Mouse (Mus musculus) retina, adult 2 months (tissue): ENCODE results near the gene Tyrp1.
A peak's percentile ranks its signal among the peaks of the same experiment; 100 is the strongest.

Experiments
- DNase-seq: peaks from one replicate; pipeline ENCODE4 v3.0.0-alpha.2; 2012; ENCODE audit warnings: low read depth, low spot score

The Tyrp1 gene

GRCm38 (mm10) chr4:80834050-80834449, at the start of gene Tyrp1:
Tyrp1 (plus strand) TSS chr4:80834123.
- peak; percentile 13 for DNase-seq

- DNase-seq: no peak
Measured at GRCm38 (mm10) chr4:80788339-80788738, 45.6 kb upstream of the Tyrp1 start.

GRCm38 (mm10) chr4:80819511-80819910, 14.4 kb upstream of the Tyrp1 start:
- DNase-seq: no peak

- no peak for DNase-seq
Measured at GRCm38 (mm10) chr4:80821945-80822344, 12.0 kb upstream of the Tyrp1 start.

- DNase-seq: no peak
Measured at GRCm38 (mm10) chr4:80828232-80828631, 5.7 kb upstream of the Tyrp1 start.

- no peak for DNase-seq
Measured at GRCm38 (mm10) chr4:80839317-80839716, 5.4 kb downstream of the Tyrp1 start.

GRCm38 (mm10) chr4:80841980-80842379, 8.1 kb downstream of the Tyrp1 start:
- no peak for DNase-seq

- DNase-seq: no peak
Measured at GRCm38 (mm10) chr4:80843752-80844151, 9.8 kb downstream of the Tyrp1 start.

GRCm38 (mm10) chr4:80846052-80846451, 12.1 kb downstream of the Tyrp1 start:
- no peak for DNase-seq

GRCm38 (mm10) chr4:80852590-80853425, 18.9 kb downstream of the Tyrp1 start:
- no peak for DNase-seq

GRCm38 (mm10) chr4:80855495-80855894, 21.6 kb downstream of the Tyrp1 start:
- DNase-seq: no peak

GRCm38 (mm10) chr4:80862962-80863361, 29.0 kb downstream of the Tyrp1 start:
- DNase-seq: no peak

GRCm38 (mm10) chr4:80863906-80864305, 30.0 kb downstream of the Tyrp1 start:
- DNase-seq: no peak

- DNase-seq: no peak
Measured at GRCm38 (mm10) chr4:80864511-80864922, 30.6 kb downstream of the Tyrp1 start.

GRCm38 (mm10) chr4:80866065-80866464, 32.1 kb downstream of the Tyrp1 start:
- no peak for DNase-seq

- DNase-seq: no peak
Measured at GRCm38 (mm10) chr4:80869598-80869997, 35.7 kb downstream of the Tyrp1 start.

- DNase-seq: peak; percentile 46
Measured at GRCm38 (mm10) chr4:80872847-80873644, 39.1 kb downstream of the Tyrp1 start.

GRCm38 (mm10) chr4:80874121-80874859, 40.4 kb downstream of the Tyrp1 start:
- DNase-seq: no peak

- no peak for DNase-seq
Measured at GRCm38 (mm10) chr4:80875055-80875454, 41.1 kb downstream of the Tyrp1 start.

GRCm38 (mm10) chr4:80881996-80882599, 48.2 kb downstream of the Tyrp1 start:
- no peak for DNase-seq

- no peak for DNase-seq
Measured at GRCm38 (mm10) chr4:80886631-80887030, 52.7 kb downstream of the Tyrp1 start.

- DNase-seq: no peak
Measured at GRCm38 (mm10) chr4:80891004-80891403, 57.1 kb downstream of the Tyrp1 start.
